Mouse (Mus musculus) kidney, embryonic 16.5 days (tissue): ENCODE results near the gene Arsb. TPM values are rescaled to one million over a fixed set of nuclear protein-coding genes. Genes with fewer than 3 reads are reported as not detected.

Experiments used
- ATAC-seq: fragments of 200-750 bp; cut with Nextera tagmentation; 2 replicates; pipeline ENCODE4 v1.8.0; 2017; ENCODE audit warnings: moderate TSS enrichment; ENCODE audit not compliant: low FRiP score, low TSS enrichment
- H3K27ac ChIP-seq: fragments of 300-500 bp; sonication (generic); 2 replicates; pipeline ENCODE4 v1.5.1; 2014; ENCODE audit warnings: low read length
- H3K27me3 ChIP-seq: fragments of 300-500 bp; sonication (generic); 2 replicates; pipeline ENCODE4 v1.6.1; 2014; ENCODE audit warnings: low read length, control low read depth, mixed read lengths; ENCODE audit not compliant: insufficient read depth
- H3K36me3 ChIP-seq: fragments of 300-500 bp; sonication (generic); 2 replicates; pipeline ENCODE4 v1.6.1; 2014; ENCODE audit warnings: low read length, control low read depth, mixed read lengths; ENCODE audit not compliant: insufficient read depth
- H3K4me1 ChIP-seq: fragments of 300-500 bp; sonication (generic); 2 replicates; pipeline ENCODE4 v1.6.1; 2014; ENCODE audit warnings: low read length, control low read depth, mixed read lengths; ENCODE audit not compliant: insufficient read depth
- H3K4me2 ChIP-seq: fragments of 300-500 bp; sonication (generic); replicated peaks from 2 replicates; pipeline ENCODE4 v1.6.1; 2014; ENCODE audit warnings: low read depth, low read length
- H3K4me3 ChIP-seq: fragments of 300-500 bp; sonication (generic); 2 replicates; pipeline ENCODE4 v1.5.1; 2014; ENCODE audit warnings: mild to moderate bottlenecking, low read length
- H3K9ac ChIP-seq: fragments of 300-500 bp; sonication (generic); replicated peaks from 2 replicates; pipeline ENCODE4 v1.6.1; 2014; ENCODE audit warnings: low read length
- H3K9me3 ChIP-seq: fragments of 300-500 bp; sonication (generic); 2 replicates; pipeline ENCODE4 v1.6.1; 2016; ENCODE audit warnings: low read length, control low read depth
- WGBS: fragments of 180-500 bp; shearing (Covaris S2); extraction: QIAGEN DNeasy Blood & Tissue Kit; methylation state at CpG from one replicate; pipeline ENCODE4 v1.1.7; 2014; 5-methylcytosine and 5-hydroxymethylcytosine counted together
- polyA plus RNA-seq: library from polyadenylated mRNA; unstranded; fragments of >200 nt; fragmentation: Nextera tagmentation; extraction: Ambion mirVana; gene quantifications from 2 replicates; pipeline ENCODE4 v1.2.1, GENCODE M21; 2015

Gene Arsb
- polyA plus RNA-seq, 1 experiment from 2014 or later, result 13.4 TPM

- no peaks in the 10 kb centered on the region for H3K27me3 ChIP-seq
- WGBS, result 39% methylated on average over 14 of the region's 14 CpGs
- H3K9me3 ChIP-seq, result no peaks in the 10 kb centered on the region
- peak overlapping the region; percentile 23 for H3K27ac ChIP-seq
- H3K36me3 ChIP-seq, result no peaks in the 10 kb centered on the region
- H3K4me2 ChIP-seq, result no peak overlapping the region; the same call in 1 of the 2 replicates
- peak; percentile 46; the same call in 1 of the 2 replicates for ATAC-seq
- H3K4me3 ChIP-seq, result no peak overlapping the region
- peaks cover 52% of the 10 kb centered on the region for H3K4me1 ChIP-seq
- no peak overlapping the region for H3K9ac ChIP-seq
Observed at GRCm38 (mm10) chr13:93852419-93853138, 81.1 kb downstream of the Arsb start.

DNA sequence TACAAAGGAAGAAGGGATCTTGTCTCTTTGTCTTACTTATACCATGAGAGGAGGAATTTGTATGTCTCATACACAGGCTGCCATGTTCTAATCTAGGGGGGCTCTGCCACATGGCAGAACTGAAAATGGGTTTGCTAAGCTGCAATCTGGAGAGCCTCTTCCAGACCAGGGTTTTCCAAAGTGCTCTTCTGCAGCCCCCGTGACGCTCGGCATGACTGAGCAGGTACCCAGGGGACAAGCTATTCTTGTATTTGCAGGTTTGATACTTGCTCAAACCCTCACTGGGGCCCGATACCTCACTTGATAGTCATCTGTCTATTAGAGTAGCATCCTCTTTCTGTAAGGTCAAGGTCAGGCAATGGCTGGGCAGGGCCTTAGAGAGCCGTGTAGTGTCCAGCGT, 82.3 kb downstream of the Arsb start:
- ATAC-seq, result peak; percentile 3; the same call in 1 of the 2 replicates
- no peaks in the 10 kb centered on the region for H3K27me3 ChIP-seq
- H3K9ac ChIP-seq, result no peak overlapping the region
- H3K9me3 ChIP-seq, result no peaks in the 10 kb centered on the region
- no peaks in the 10 kb centered on the region for H3K36me3 ChIP-seq
- WGBS, result 63% methylated on average over 6 of the region's 6 CpGs
- H3K27ac ChIP-seq, result peak overlapping the region; percentile 73
- no peak overlapping the region for H3K4me3 ChIP-seq
- peaks cover 46% of the 10 kb centered on the region for H3K4me1 ChIP-seq
- no peak overlapping the region for H3K4me2 ChIP-seq

GRCm38 (mm10) chr13:93854325-93854724, 82.9 kb downstream of the Arsb start:
- peak; percentile 86 for ATAC-seq
- H3K36me3 ChIP-seq, result no peaks in the 10 kb centered on the region
- peaks cover 46% of the 10 kb centered on the region for H3K4me1 ChIP-seq
- H3K9me3 ChIP-seq, result no peaks in the 10 kb centered on the region
- no peak overlapping the region for H3K4me2 ChIP-seq
- no peaks in the 10 kb centered on the region for H3K27me3 ChIP-seq
- H3K9ac ChIP-seq, result no peak overlapping the region
- no peak overlapping the region for H3K4me3 ChIP-seq
- peak overlapping the region; percentile 73 for H3K27ac ChIP-seq
- WGBS, result 48% methylated on average over 8 of the region's 8 CpGs

GRCm38 (mm10) chr13:93854966-93855562, 83.6 kb downstream of the Arsb start:
- H3K4me3 ChIP-seq, result no peak overlapping the region
- H3K9me3 ChIP-seq, result no peaks in the 10 kb centered on the region
- H3K4me1 ChIP-seq, result peaks cover 39% of the 10 kb centered on the region
- H3K9ac ChIP-seq, result no peak overlapping the region
- no peaks in the 10 kb centered on the region for H3K36me3 ChIP-seq
- peak overlapping the region; percentile 73; the same call in 1 of the 2 replicates for H3K27ac ChIP-seq
- H3K27me3 ChIP-seq, result no peaks in the 10 kb centered on the region
- WGBS, result 67% methylated on average over 3 of the region's 3 CpGs
- ATAC-seq, result no peak
- H3K4me2 ChIP-seq, result no peak overlapping the region

- WGBS, result 27% methylated on average over 11 of the region's 11 CpGs
- Histone ChIP-seq H3K4me3 (no peak overlapping the region), H3K9ac (no peak overlapping the region), H3K4me2 (peak overlapping the region; percentile 35; the same call in 1 of the 2 replicates), H3K27me3 (no peaks in the 10 kb centered on the region), H3K27ac (no peak overlapping the region), H3K4me1 (peaks cover 39% of the 10 kb centered on the region), H3K9me3 (no peaks in the 10 kb centered on the region), H3K36me3 (no peaks in the 10 kb centered on the region)
- ATAC-seq, result no peak
Observed at GRCm38 (mm10) chr13:93855701-93856183, 84.3 kb downstream of the Arsb start.

DNA sequence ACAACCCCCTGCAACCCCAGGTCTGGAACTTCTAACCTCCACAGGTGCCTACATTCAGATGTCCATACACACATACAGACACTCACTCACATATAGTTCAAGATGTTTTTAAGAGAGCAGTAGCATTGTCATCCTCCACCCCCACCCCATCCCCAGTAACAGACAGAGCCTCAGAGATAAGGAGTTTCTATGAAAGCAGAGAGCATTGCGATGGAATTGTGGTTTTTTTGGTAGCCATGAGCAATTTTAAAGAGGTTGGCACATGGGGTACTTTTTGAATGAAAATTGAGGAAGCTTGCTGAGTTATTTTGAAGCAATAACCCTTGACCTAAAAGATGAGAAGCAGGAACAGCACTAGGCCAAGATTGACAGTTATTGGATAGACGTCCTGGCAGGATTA, 89.8 kb downstream of the Arsb start:
- Histone ChIP-seq H3K4me1 (0 out of 2 replicates have a peak, but pooled peaks cover 4% of the 10 kb centered on the region), H3K27me3 (no peaks in the 10 kb centered on the region), H3K36me3 (no peaks in the 10 kb centered on the region), H3K9ac (no peak overlapping the region), H3K4me2 (no peak overlapping the region), H3K27ac (no peak overlapping the region), H3K9me3 (no peaks in the 10 kb centered on the region), H3K4me3 (no peak overlapping the region)
- no peak for ATAC-seq
- 79% methylated on average over 2 of the region's 2 CpGs for WGBS

DNA sequence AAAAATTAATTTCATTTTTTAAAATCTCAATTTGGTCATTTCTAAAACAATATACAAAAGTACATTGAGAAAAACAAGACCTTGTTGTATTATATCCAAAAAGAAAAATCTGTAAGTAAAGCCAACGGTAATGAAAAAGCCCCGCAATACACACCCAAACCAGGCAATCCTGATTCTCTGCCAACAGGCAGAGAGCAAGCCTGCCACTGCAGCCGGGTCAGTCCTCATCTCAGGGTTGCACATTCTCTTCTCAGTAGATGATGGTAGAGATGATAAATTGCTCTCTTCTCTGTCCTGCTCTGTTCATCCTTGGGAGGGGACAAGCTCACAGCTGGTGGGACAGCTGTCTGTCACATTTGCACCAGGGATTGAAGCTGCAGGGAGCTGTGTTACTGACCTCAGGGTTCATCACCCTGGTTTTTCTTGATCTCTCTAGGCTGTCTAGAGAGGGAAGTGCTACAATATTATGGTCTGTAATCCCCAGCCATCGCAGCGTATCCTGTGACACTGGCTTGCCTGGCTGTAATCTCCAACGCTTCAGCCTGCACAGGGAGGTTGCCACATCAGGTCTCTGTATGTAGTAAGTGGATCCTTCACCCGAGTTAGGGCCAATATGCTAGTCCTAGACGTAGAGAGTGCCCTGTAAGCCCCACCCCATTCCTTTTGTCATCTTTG, 92.8 kb downstream of the Arsb start:
- ATAC-seq, result no peak
- H3K4me3 ChIP-seq, result no peak overlapping the region
- no peaks in the 10 kb centered on the region for H3K27me3 ChIP-seq
- H3K4me1 ChIP-seq, result 0 out of 2 replicates have a peak, but pooled peaks cover 4% of the 10 kb centered on the region
- no peak overlapping the region for H3K27ac ChIP-seq
- 56% methylated on average over 8 of the region's 8 CpGs for WGBS
- no peak overlapping the region for H3K4me2 ChIP-seq
- no peak overlapping the region for H3K9ac ChIP-seq
- no peaks in the 10 kb centered on the region; the same call in 1 of the 2 replicates for H3K36me3 ChIP-seq
- no peaks in the 10 kb centered on the region for H3K9me3 ChIP-seq

DNA sequence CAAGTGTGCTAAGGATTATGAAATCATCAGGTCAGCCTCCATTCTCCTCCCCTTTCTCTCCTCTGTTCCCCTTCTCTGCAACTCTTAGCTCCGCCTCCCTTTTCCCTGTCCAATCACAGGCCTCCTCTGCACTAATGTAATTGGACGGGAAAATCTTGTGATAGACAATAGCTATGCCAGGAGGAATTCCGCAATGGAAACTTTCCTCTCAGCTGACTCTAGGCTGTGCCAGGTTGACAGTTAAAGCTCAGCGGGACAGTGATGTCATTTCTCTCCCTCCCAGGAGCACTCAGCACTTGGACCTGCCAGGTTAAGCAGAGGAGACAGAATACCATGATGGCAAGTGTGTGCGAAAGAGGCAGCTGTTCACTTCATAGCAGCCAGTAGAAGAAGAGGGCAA, 95.2 kb downstream of the Arsb start:
- no peak overlapping the region for H3K4me2 ChIP-seq
- H3K4me3 ChIP-seq, result no peak overlapping the region
- 83% methylated on average over 5 of the region's 5 CpGs for WGBS
- ATAC-seq, result no peak
- no peak overlapping the region for H3K9ac ChIP-seq
- H3K27me3 ChIP-seq, result no peaks in the 10 kb centered on the region
- no peaks in the 10 kb centered on the region; the same call in 1 of the 2 replicates for H3K36me3 ChIP-seq
- no peak overlapping the region for H3K27ac ChIP-seq
- H3K4me1 ChIP-seq, result 0 out of 2 replicates have a peak, but pooled peaks cover 4% of the 10 kb centered on the region
- no peaks in the 10 kb centered on the region for H3K9me3 ChIP-seq

GRCm38 (mm10) chr13:93871681-93872080, 100.3 kb downstream of the Arsb start:
- no peak for ATAC-seq
- H3K27ac ChIP-seq, result no peak overlapping the region
- H3K36me3 ChIP-seq, result no peaks in the 10 kb centered on the region; the same call in 1 of the 2 replicates
- H3K4me2 ChIP-seq, result no peak overlapping the region
- WGBS, result 75% methylated on average over 10 of the region's 10 CpGs
- no peak overlapping the region for H3K4me3 ChIP-seq
- H3K9ac ChIP-seq, result no peak overlapping the region
- H3K27me3 ChIP-seq, result no peaks in the 10 kb centered on the region
- H3K4me1 ChIP-seq, result no peaks in the 10 kb centered on the region
- no peaks in the 10 kb centered on the region for H3K9me3 ChIP-seq
